Mouse (Mus musculus) olfactory bulb, adult 2 months (tissue): ENCODE results near the gene Pdgfd.

Experiments
- CTCF ChIP-seq: fragments of 200-500 bp; IDR thresholded peaks from 2 replicates; pipeline ENCODE4 v1.5.1; 2012; ENCODE audit warnings: low read depth, mild to moderate bottlenecking, low read length, moderate library complexity; ENCODE audit not compliant: insufficient read depth
- POLR2A ChIP-seq: fragments of 200-500 bp; IDR thresholded peaks from 2 replicates; pipeline ENCODE4 v1.6.1; 2012; ENCODE audit warnings: mild to moderate bottlenecking, low read depth, low read length, moderate library complexity; ENCODE audit not compliant: insufficient read depth

GRCm38 (mm10) chr9:6406535-6406934 lies 238.2 kb downstream of the Pdgfd start:
- TF ChIP-seq CTCF (no peak), POLR2A (no peak)
